Comparison of ENCODE assay signal across 11 mouse cellular contexts in genomic region chr17:50954313-50954712, GRCm38 (mm10).
"Had no signal": no experiment of that assay in that cellular context is flagged by ENCODE, and none has a peak within 500 bp of the region (broad histone marks: within the 10 kb centered on the region; RNA-seq: fewer than 3 reads in every experiment).

No protein-coding gene starts in this region.

- H3K27ac ChIP-seq: layer of hippocampus, adult 2 months; limb, embryonic 12.5 days; liver, embryonic 14.5 days; neural tube, embryonic 12.5 days; stomach, postnatal 0 days had no signal

- H3K9me3 ChIP-seq: limb, embryonic 12.5 days; neural tube, embryonic 12.5 days had no signal

- DNase-seq: kidney, adult 18-20 months; kidney, postnatal 10 days; kidney, postnatal 4 days; lung, adult 18-20 months; midbrain, embryonic 14.5 days; thymus, postnatal 4 days had no signal

- H3K4me3 ChIP-seq: layer of hippocampus, adult 2 months; limb, embryonic 12.5 days; neural tube, embryonic 12.5 days had no signal

- H3K36me3 ChIP-seq: neural tube, embryonic 12.5 days had no signal

- H3K4me1 ChIP-seq: limb, embryonic 12.5 days; neural tube, embryonic 12.5 days had no signal

- H3K27me3 ChIP-seq: limb, embryonic 12.5 days; neural tube, embryonic 12.5 days had no signal

- H3K4me2 ChIP-seq: limb, embryonic 12.5 days; neural tube, embryonic 12.5 days had no signal

- H3K9ac ChIP-seq: limb, embryonic 12.5 days; liver, embryonic 14.5 days; neural tube, embryonic 12.5 days had no signal
